ENCODE assay signal across 10 mouse cellular contexts in genomic region chr10:126002818-126003506, GRCm38 (mm10). TPM values are rescaled to one million over a fixed set of nuclear protein-coding genes. Genes with fewer than 3 reads are reported as not detected.
A peak's percentile ranks its signal among the peaks of the same experiment; 100 is the strongest.
DNase-seq lines count a peak whose midpoint lies in the region; ATAC-seq and TF ChIP-seq lines count a peak whose summit lies in the region.
"Had no signal": no experiment of that assay in that cellular context is flagged by ENCODE, and none has a peak within 500 bp of the region (broad histone marks: within the 10 kb centered on the region; RNA-seq: fewer than 3 reads in every experiment).

No protein-coding gene starts in this region.

- H3K4me2 ChIP-seq in lung, embryonic 16.5 days (ENCODE audit: low read depth, low read length), result no peak overlapping the region
- H3K4me2 ChIP-seq in hindbrain, embryonic 13.5 days, result peak overlapping the region; percentile 31
- H3K4me2 ChIP-seq in stomach, embryonic 14.5 days (replicated peaks; ENCODE audit: low read depth, low read length), result no peak overlapping the region

- TF ChIP-seq CTCF in left cerebral cortex, adult 2 months (IDR thresholded peaks at IDR 0.05), result no peak

- intact Hi-C loops in left cerebral cortex, adult 2 months (cut with DNase I), result loop anchor here (10.0 kb wide), 1 partner anchor 332 kb away; no protein-coding TSS in a partner anchor

- H3K36me3 ChIP-seq in lung, embryonic 16.5 days (ENCODE audit: control insufficient read depth, insufficient read depth, low read length), result peaks cover 28% of the 10 kb centered on the region
- H3K36me3 ChIP-seq in hindbrain, embryonic 13.5 days, result peaks cover 24% of the 10 kb centered on the region
- peaks cover 59% of the 10 kb centered on the region for H3K36me3 ChIP-seq in stomach, embryonic 14.5 days (ENCODE audit: control insufficient read depth, insufficient read depth, low read length)

- H3K4me1 ChIP-seq in lung, embryonic 16.5 days (replicated peaks; ENCODE audit: control insufficient read depth, insufficient read depth, low read length), result no peaks in the 10 kb centered on the region
- peaks cover 29% of the 10 kb centered on the region for H3K4me1 ChIP-seq in hindbrain, embryonic 13.5 days (replicated peaks)
- H3K4me1 ChIP-seq in stomach, embryonic 14.5 days (ENCODE audit: control insufficient read depth, insufficient read depth, low read length), result peaks cover 10% of the 10 kb centered on the region

- ATAC-seq in lung, embryonic 16.5 days (ENCODE audit: low read depth), result no peak
- ATAC-seq in hindbrain, embryonic 13.5 days (ENCODE audit: low FRiP score), result no peak
- ATAC-seq in stomach, embryonic 14.5 days (ENCODE audit: insufficient number of reproducible peaks, insufficient read depth, low FRiP score, low read depth), result no peak

- H3K9me3 ChIP-seq in lung, embryonic 16.5 days (ENCODE audit: control insufficient read depth, low read length), result no peaks in the 10 kb centered on the region
- H3K9me3 ChIP-seq in hindbrain, embryonic 13.5 days, result no peaks in the 10 kb centered on the region
- no peaks in the 10 kb centered on the region for H3K9me3 ChIP-seq in stomach, embryonic 14.5 days (ENCODE audit: control insufficient read depth, low read depth, low read length)

- H3K27me3 ChIP-seq in lung, embryonic 16.5 days (ENCODE audit: control insufficient read depth, insufficient read depth, low read depth, low read length), result no peaks in the 10 kb centered on the region
- no peaks in the 10 kb centered on the region for H3K27me3 ChIP-seq in hindbrain, embryonic 13.5 days
- H3K27me3 ChIP-seq in stomach, embryonic 14.5 days (ENCODE audit: control insufficient read depth, insufficient read depth, low read length), result no peaks in the 10 kb centered on the region

- no peak for DNase-seq in lung, adult 18-20 months
- peak; percentile 33 to 37 for DNase-seq in left cerebral cortex, adult 2 months (ENCODE audit: extremely low spot score in 1 of 2, low spot score in 2 of 2)
- no peak for DNase-seq in lung, postnatal 25 days (ENCODE audit: low spot score)
- DNase-seq in urinary bladder, postnatal 10 days (ENCODE audit: low spot score), result no peak
- DNase-seq in spleen, adult 18-20 months, result no peak

- peak overlapping the region; percentile 20; the same call in 1 of the 2 replicates for H3K27ac ChIP-seq in lung, embryonic 16.5 days (ENCODE audit: low read length)
- H3K27ac ChIP-seq in hindbrain, embryonic 13.5 days, result peak overlapping the region; percentile 58; the same call in 1 of the 2 replicates
- H3K27ac ChIP-seq in left cerebral cortex, adult 2 months, result no peak overlapping the region
- peak overlapping the region; percentile 49; the same call in 1 of the 2 replicates for H3K27ac ChIP-seq in stomach, embryonic 14.5 days (ENCODE audit: low read length)

- no peak overlapping the region for H3K4me3 ChIP-seq in lung, embryonic 16.5 days (ENCODE audit: low read length)
- H3K4me3 ChIP-seq in hindbrain, embryonic 13.5 days, result 0 out of 2 replicates have a peak overlapping the region, but pooled peaks have one; percentile 7
- H3K4me3 ChIP-seq in left cerebral cortex, adult 2 months, result no peak overlapping the region
- no peak overlapping the region for H3K4me3 ChIP-seq in stomach, embryonic 14.5 days (ENCODE audit: low read depth, low read length)
- H3K4me3 ChIP-seq: myocyte had no signal

- no peak overlapping the region for H3K9ac ChIP-seq in lung, embryonic 16.5 days (ENCODE audit: low read length)
- H3K9ac ChIP-seq in hindbrain, embryonic 13.5 days, result no peak overlapping the region
- H3K9ac ChIP-seq in stomach, embryonic 14.5 days (replicated peaks; ENCODE audit: low read depth, low read length), result no peak overlapping the region

- 67% methylated on average over 18 of the region's 18 CpGs for WGBS in lung, embryonic 16.5 days
- WGBS in hindbrain, embryonic 13.5 days, result 31% methylated on average over 18 of the region's 18 CpGs
- 67% methylated on average over 18 of the region's 18 CpGs for WGBS in stomach, embryonic 14.5 days

RNA-seq across cellular contexts. Expression of gene Lrig3, which starts 37.0 kb away (rescaled TPM):
- polyA plus RNA-seq in lung, embryonic 16.5 days (2015; fragmentation: Nextera tagmentation; extraction: Ambion mirVana), result 8.3 and 9.4 TPM in 2 replicates
- polyA plus RNA-seq in hindbrain, embryonic 13.5 days (2015; fragmentation: Nextera tagmentation; extraction: Ambion mirVana), result 5.0 and 5.5 TPM in 2 replicates
- total RNA-seq in left cerebral cortex, adult 2 months (2021), result 1 to 10 TPM; 2.5 to 3.0 TPM
- 37.0 and 37.5 TPM in 2 replicates for polyA plus RNA-seq in stomach, embryonic 14.5 days (2014; fragmentation: Nextera tagmentation; extraction: Ambion mirVana)
- total RNA-seq: MEL had no signal

Comparison
In these comparisons a context has a peak if more than half of its experiments do, and no peak if none do; other contexts are left out.
1. DNase-seq: peak in left cerebral cortex, adult 2 months (2 of 2); none in lung, adult 18-20 months (0 of 2), lung, postnatal 25 days (single experiment), urinary bladder, postnatal 10 days (single experiment) and spleen, adult 18-20 months (0 of 2).